Mouse (Mus musculus): ENCODE measurements around the gene Nucb2. TPM values are rescaled to one million over a fixed set of nuclear protein-coding genes. Genes with fewer than 3 reads are reported as not detected.

Gene Nucb2
- total RNA-seq, 2 experiments from 2014 or later = 13.3 to 14.0 TPM

DNA sequence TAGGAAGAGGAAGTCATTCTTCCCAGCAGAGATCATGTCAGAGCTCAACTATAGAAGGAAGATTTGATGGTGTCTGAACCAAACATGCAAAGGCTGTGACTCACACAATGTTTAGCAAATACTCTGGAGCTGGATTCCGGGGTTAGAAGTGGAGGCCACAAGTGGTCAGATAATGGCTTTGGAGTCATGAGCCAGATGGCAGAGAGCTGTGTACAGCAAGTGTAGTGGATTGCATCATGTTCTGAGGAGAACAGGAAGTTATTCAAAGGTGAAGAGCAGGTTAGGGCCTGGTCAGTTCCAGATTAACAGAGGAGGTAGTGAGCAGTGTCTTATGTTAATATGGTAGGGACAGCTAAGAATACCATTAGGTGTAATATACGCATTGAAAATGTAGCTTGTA is 20.4 kb downstream of the Nucb2 start:
- DNase-seq = no peak

DNA sequence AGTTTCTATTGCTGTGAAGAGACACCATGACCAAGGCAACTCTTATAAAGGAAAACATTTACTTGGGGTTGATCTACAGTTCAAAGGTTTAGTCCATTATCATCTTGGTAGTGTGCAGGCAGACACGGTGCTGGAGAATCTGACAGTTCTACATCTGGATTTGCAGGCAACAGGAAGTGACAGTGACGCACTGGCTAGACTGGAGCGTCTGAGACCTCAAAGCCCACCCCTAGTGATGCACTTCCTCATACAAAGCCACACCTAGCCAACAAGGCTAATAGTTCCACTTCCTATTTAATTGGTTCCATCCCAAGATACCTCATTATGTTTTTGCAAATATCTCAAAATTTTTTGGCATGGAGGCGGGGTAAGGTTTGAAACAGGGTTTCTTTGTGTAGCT is 25.6 kb downstream of the Nucb2 start:
- DNase-seq = no peak

DNA sequence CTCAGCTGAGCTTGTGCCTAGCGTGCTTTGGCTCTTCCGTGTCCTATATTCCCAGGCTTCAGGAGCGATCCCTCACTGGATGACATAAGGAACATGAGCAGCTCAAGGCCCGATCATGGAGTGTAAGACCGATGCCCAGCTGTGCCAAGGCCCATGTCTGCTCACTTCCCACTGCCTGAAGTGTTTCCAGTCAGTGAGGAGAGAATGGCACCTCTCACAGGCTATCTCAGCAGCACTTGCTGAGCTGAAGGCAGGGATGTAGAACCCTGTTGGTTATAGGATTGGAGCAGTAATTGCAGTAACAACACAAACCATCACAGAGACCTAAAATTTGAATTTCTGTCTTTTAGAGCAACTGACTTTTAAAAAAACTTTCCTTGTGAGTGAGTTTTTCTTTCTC is 26.3 kb downstream of the Nucb2 start:
- DNase-seq = no peak

DNA sequence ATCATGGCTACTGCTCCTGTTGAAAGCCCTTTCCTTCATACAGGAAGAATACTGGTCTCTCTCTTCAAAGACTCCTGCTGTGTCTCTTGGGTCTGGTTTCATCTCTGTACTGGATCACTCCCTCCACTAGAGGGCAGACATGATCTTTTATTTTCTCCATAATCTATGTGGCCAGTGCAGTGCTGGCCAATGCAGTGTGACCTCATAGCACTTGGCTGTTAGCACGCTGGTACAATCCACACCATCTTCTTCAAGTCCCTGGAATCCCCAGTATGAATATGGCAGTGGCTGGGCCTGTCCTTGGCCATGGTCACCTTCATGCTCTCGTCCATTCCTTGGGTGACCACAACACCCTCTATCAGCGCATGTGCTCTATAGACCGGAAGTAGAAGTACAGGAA is 27.1 kb downstream of the Nucb2 start:
- DNase-seq = peak; percentile 48

GRCm38 (mm10) chr7:116556834-116557233 is 52.7 kb downstream of the Nucb2 start:
- DNase-seq = no peak

- no peak for DNase-seq
Observed at GRCm38 (mm10) chr7:116574551-116574950, 70.4 kb downstream of the Nucb2 start.

Other genes starting within 250 kb of the Nucb2 start
- 10 to 100 TPM; 19.5 to 24.9 TPM for gene Plekha7, start 196.0 kb upstream of the Nucb2 start, total RNA-seq (2021)
- 100 to 1,000 TPM; 450 to 451 TPM for gene Rps13, start 170.2 kb upstream of the Nucb2 start, total RNA-seq (2021)
- 10 to 100 TPM; 25.2 to 26.0 TPM for gene Pik3c2a, start 60.9 kb upstream of the Nucb2 start, total RNA-seq (2021)

Data from heart, postnatal 4 days (tissue).